Mouse (Mus musculus) ES-E14 (cell line): Measurements from ENCODE around the gene Slc31a2. TPM values are rescaled to one million over a fixed set of nuclear protein-coding genes. Genes with fewer than 3 reads are reported as not detected.
"Not testable (repeated sequence)": the region's sequence is repeated elsewhere in the genome, so short reads cannot be mapped to it uniquely, and the experiment has no call there.

Source experiments
- DNase-seq: peaks from one replicate; pipeline ENCODE4 v3.0.0-alpha.2; 2013; ENCODE audit warnings: low read depth, low spot score
- H3K27ac ChIP-seq: 2 replicates; pipeline ENCODE4 v1.5.1; 2012; ENCODE audit warnings: low read depth, mild to moderate bottlenecking, low read length, moderate library complexity, mixed read lengths; ENCODE audit not compliant: poor library complexity, insufficient read depth, severe bottlenecking
- H3K36me3 ChIP-seq: 2 replicates; pipeline ENCODE4 v1.6.1; 2012; ENCODE audit warnings: mild to moderate bottlenecking, low read length, moderate library complexity, mixed read lengths; ENCODE audit not compliant: control insufficient read depth, poor library complexity, insufficient read depth, severe bottlenecking
- H3K4me1 ChIP-seq, 2 experiments: fragments of 150-350 bp in 1 of 2; sonication (generic) in 1 of 2; 2 replicates each; pipeline ENCODE4 v1.6.1; 2012; ENCODE audit warnings: low read length in 2 of 2, mild to moderate bottlenecking in 1 of 2, mixed read lengths in 1 of 2; ENCODE audit not compliant: control insufficient read depth in 2 of 2, insufficient read depth in 2 of 2, poor library complexity in 1 of 2
- H3K4me3 ChIP-seq, 2 experiments: fragments of 150-350 bp in 1 of 2; sonication (generic) in 1 of 2; 2 replicates each; pipeline ENCODE4 v1.5.1; 2012; ENCODE audit warnings: low read length in 2 of 2, low read depth in 1 of 2, mild to moderate bottlenecking in 1 of 2, mixed read lengths in 1 of 2; ENCODE audit not compliant: insufficient read depth in 1 of 2, poor library complexity in 1 of 2, severe bottlenecking in 1 of 2
- H3K9ac ChIP-seq: 2 replicates; pipeline ENCODE4 v1.6.1; 2012; ENCODE audit warnings: low read depth, mild to moderate bottlenecking, low read length, mixed read lengths; ENCODE audit not compliant: poor library complexity, insufficient read depth, severe bottlenecking
- H3K9me3 ChIP-seq: fragments of 150-350 bp; sonication (generic); 2 replicates; pipeline ENCODE4 v1.6.1; 2012; ENCODE audit warnings: low read depth, mild to moderate bottlenecking, low read length; ENCODE audit not compliant: control insufficient read depth, insufficient read depth
- CHD2 ChIP-seq: IDR thresholded peaks from 2 replicates; pipeline ENCODE4 v1.6.1; 2014; ENCODE audit warnings: mild to moderate bottlenecking, low read depth, low read length, inconsistent platforms
- HCFC1 ChIP-seq: IDR thresholded peaks from 2 replicates; pipeline ENCODE4 v1.6.1; 2012; ENCODE audit warnings: low read length, inconsistent platforms, borderline replicate concordance; ENCODE audit not compliant: insufficient read depth
- MAFK ChIP-seq: IDR thresholded peaks from 2 replicates; pipeline ENCODE4 v1.6.1; 2014; ENCODE audit warnings: mild to moderate bottlenecking, low read depth, low read length, inconsistent platforms; ENCODE audit not compliant: insufficient read depth
- ZC3H11A ChIP-seq: IDR thresholded peaks from 2 replicates; pipeline ENCODE4 v1.6.1; 2012; ENCODE audit warnings: low read depth, mild to moderate bottlenecking, inconsistent platforms, low read length, borderline replicate concordance
- ZNF384 ChIP-seq: IDR thresholded peaks from 2 replicates; pipeline ENCODE4 v1.6.1; 2012; ENCODE audit warnings: low read depth, low read length, inconsistent platforms
- in situ Hi-C, 2 experiments: fragments of 600-800 bp; cut with MboI; formaldehyde crosslinking; loops; one replicate each; pipeline ENCODE4 v1.15.1; 2025; ENCODE audit warnings: low sequenced_read_pairs in 2 of 2, inconsistent platforms in 1 of 2; ENCODE audit not compliant: unreplicated experiment in 2 of 2
- total RNA-seq: library from RNA; depleted of rRNA; stranded (reverse); fragments of 300-350 nt; gene quantifications from 2 replicates; pipeline ENCODE4 v1.2.3, GENCODE M21; 2012

The Slc31a2 gene
- total RNA-seq, 1 experiment: 16.5 TPM

- no peak overlapping the region for H3K27ac ChIP-seq
- peaks cover 8 to 12% of the 10 kb centered on the region in 2 experiments for H3K4me1 ChIP-seq
- no peak overlapping the region for H3K4me3 ChIP-seq
- no peaks in the 10 kb centered on the region for H3K36me3 ChIP-seq
- no peak for TF ChIP-seq HCFC1
- in situ Hi-C loops: no loop called here
- DNase-seq: peak; percentile 54
- no peaks in the 10 kb centered on the region for H3K9me3 ChIP-seq
- H3K9ac ChIP-seq: no peak overlapping the region
These were observed 7.8 kb upstream of the Slc31a2 start for GRCm38 (mm10) chr4:62254551-62254950.

- H3K27ac ChIP-seq: no peak overlapping the region
- TF ChIP-seq MAFK: no peak
- TF ChIP-seq CHD2: no peak
- no peak for TF ChIP-seq HCFC1
- TF ChIP-seq ZNF384: no peak
- no peak for TF ChIP-seq ZC3H11A
- DNase-seq: peak; percentile 62
- H3K4me3 ChIP-seq: no peak overlapping the region
- in situ Hi-C loops: no loop called here
- 0 out of 4 replicates have a peak, but pooled peaks cover 0 to 3% of the 10 kb centered on the region in 2 experiments for H3K4me1 ChIP-seq
- H3K36me3 ChIP-seq: no peaks in the 10 kb centered on the region
- no peaks in the 10 kb centered on the region for H3K9me3 ChIP-seq
- H3K9ac ChIP-seq: no peak overlapping the region
These were observed 5.4 kb upstream of the Slc31a2 start for GRCm38 (mm10) chr4:62256931-62257330.

DNA sequence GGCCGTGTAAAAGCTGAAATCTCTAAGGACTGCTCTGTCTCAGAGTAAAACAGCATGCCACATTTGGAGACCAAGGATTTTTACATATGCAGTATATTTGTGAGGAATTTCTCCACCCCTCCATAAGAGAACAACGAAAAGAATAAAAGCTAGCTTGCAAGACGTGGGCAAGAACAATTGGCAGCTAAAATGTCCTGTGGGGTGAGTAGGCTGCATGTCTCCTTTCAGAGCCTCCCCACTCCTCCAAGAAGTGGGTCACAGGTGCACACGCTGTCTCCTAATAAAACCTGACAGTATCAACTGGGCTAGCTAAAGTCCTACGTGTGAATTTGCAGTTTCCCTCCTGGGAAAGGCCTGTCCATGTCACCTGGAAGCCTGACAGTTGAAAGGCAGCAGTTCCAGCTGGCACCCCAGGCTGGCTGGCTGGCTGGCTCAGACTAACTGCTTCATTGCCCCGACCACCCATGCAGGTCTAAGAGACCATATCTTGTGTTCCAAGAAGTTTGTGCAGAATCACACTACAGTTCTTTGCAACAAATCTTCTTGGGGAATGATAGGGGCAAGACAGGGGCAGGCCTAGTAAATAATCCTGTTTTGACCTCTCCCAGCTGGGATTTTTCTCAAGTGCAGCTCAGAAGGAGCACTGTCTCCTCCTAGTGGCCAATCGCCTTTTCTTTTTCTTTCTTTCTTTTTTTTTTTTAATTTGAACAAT lies 927 bp downstream of the Slc31a2 start:
- Histone ChIP-seq H3K27ac (no peak overlapping the region), H3K9ac (no peak overlapping the region), H3K36me3 (no peaks in the 10 kb centered on the region), H3K4me1 (peaks cover 0 to 10% of the 10 kb centered on the region in 2 experiments; a peak in 1 of 4 replicates), H3K4me3 (no peak overlapping the region), H3K9me3 (no peaks in the 10 kb centered on the region)
- in situ Hi-C loops: no loop called here
- TF ChIP-seq HCFC1 (no peak), ZC3H11A (peak; percentile 71), ZNF384 (peak; percentile 97), MAFK (no peak), CHD2 (no peak)
- no peak for DNase-seq

- no peak overlapping the region for H3K27ac ChIP-seq
- in situ Hi-C loops: no loop called here
- no peak for DNase-seq
These were observed 2.9 kb downstream of the Slc31a2 start for GRCm38 (mm10) chr4:62265154-62265836.

DNA sequence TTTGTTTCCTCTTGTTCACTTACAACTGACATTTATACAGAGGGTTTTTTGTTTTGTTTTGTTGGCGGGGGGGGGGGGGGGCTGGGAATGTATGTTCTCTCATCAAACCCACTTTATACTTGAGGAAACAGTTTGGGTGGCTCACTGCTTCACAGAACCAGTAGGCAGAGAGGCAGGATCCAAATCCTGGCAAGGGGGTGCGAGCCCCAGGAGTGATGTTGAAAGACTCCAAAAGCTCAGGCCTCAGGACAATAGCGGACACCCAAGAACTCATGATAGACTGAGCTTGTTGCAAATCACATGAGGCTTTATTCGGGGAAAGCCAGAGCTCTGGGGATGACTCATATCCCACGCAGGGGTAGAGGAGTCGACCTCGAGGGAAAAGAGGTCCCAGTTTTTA lies 3.7 kb downstream of the Slc31a2 start:
- DNase-seq, in situ Hi-C loops, H3K9ac ChIP-seq, H3K9me3 ChIP-seq, H3K27ac ChIP-seq, H3K4me1 ChIP-seq, H3K4me3 ChIP-seq, H3K36me3 ChIP-seq: not testable (repeated sequence)

More at GRCm38 (mm10) chr4:62265154-62265836, 2.9 kb downstream of the Slc31a2 start:
- H3K9me3 ChIP-seq: no peaks in the 10 kb centered on the region
- TF ChIP-seq HCFC1 (no peak), ZC3H11A (no peak), ZNF384 (no peak), MAFK (no peak), CHD2 (no peak)
- no peak overlapping the region for H3K9ac ChIP-seq
- no peak overlapping the region for H3K4me3 ChIP-seq
- no peaks in the 10 kb centered on the region for H3K36me3 ChIP-seq
- peaks cover 0 to 9% of the 10 kb centered on the region in 2 experiments; a peak in 1 of 4 replicates for H3K4me1 ChIP-seq
